Mouse (Mus musculus) gastrocnemius, postnatal 25 days (tissue): ENCODE results near the gene Arhgap27. TPM values are rescaled to one million over a fixed set of nuclear protein-coding genes. Genes with fewer than 3 reads are reported as not detected.
A peak's percentile ranks its signal among the peaks of the same experiment; 100 is the strongest.

ENCODE experiments used
- DNase-seq: peaks from one replicate; pipeline ENCODE4 v3.0.0; 2022
- total RNA-seq, 2 experiments: library from RNA; stranded (reverse); gene quantifications; 1 replicate in 1 of 2; 2 replicates in 1 of 2; pipeline ENCODE4 v1.2.3; 2021

The Arhgap27 gene
- total RNA-seq, 2 experiments from 2014 or later = 3.0 to 4.6 TPM

DNA sequence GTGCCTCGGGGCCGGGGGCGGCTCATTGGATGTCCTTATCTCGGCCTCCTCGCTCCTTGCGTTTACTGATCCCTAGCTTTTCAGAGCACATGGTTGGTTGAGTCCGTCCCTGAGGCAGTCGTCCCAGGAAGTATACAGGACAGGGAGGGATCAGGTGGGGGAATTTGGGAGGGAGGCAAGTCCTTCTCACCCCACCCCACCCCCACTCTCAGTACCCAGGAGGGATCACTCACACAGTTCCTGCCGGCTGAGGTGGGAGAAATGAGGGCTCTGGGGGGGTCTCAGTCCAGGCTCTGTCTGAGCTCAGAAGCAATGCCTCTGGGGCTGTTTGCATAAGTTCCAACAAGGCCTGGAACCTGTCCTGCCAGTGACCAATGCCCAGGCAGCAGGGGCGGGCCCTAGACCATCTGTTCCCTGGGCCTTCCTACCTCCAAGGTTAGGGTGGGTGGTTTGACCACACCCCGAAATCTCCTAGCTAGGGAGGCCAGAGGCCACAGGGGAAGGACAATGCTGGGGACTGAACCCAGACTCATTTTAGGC lies 7.4 kb downstream of the Arhgap27 start:
- no peak for DNase-seq

DNA sequence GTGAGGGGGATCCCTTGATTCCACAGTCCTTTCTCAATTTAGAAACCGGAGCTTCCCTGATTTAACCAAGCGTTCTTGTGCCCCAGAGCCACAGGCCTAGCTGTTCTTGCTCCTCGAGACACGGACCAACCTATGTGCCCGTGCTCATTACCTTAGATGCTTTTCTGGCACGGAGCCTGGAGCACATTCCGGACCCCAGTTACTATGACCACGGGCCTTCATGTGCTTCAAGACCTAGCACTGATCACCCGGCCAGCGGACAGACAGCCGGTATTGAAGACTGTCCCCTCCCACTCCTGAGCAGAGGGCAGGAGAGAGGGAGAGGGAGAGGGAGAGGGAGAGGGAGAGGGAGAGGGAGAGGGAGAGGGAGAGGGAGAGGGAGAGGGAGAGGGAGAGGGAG lies 8.2 kb downstream of the Arhgap27 start:
- no peak for DNase-seq

DNA sequence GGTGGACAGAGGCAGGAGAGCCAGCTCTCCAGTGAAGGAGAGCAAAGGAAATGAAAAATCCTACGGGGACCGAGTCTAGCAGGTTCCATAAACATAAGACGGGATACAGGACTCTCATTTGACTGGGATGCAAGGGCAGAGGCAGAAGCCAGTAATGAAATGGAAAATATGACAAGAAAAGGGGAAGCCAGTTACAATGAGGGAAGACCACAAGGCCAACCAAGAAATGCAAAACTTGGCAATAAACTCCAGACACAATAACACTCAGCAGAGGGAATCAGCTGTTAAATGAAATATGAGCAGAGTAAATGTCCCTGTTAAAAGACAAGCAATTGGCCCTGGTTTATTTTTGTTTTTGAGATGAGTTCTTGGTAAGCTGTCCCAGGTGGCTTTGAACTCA lies 9.5 kb downstream of the Arhgap27 start:
- DNase-seq = no peak

DNA sequence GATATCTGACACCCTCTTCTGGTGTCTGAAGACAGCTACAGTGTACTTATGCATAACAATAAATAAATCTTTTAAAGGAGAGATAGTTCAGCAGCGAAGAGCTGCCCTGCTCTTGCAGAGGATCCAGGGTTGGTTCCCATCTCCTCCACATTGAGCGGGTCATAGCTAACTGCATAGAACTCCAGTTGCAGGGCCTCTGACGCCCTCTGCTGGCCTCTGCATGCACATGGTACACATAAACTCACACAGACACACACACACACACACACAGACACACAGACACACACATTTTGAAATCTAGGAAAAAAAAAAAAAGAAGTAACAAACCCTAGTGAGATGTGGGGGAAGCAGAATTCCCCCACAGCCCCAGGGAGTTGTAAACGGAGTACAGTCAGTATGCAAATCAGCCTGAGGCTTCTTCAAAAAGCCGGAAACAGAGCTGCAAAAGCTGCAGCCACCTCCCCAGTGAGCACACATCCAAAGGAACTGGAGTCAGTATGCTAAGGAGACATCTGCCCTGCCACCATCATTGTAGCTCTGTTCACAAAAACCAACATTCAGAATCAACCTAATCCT lies 11.2 kb downstream of the Arhgap27 start:
- DNase-seq = no peak

DNA sequence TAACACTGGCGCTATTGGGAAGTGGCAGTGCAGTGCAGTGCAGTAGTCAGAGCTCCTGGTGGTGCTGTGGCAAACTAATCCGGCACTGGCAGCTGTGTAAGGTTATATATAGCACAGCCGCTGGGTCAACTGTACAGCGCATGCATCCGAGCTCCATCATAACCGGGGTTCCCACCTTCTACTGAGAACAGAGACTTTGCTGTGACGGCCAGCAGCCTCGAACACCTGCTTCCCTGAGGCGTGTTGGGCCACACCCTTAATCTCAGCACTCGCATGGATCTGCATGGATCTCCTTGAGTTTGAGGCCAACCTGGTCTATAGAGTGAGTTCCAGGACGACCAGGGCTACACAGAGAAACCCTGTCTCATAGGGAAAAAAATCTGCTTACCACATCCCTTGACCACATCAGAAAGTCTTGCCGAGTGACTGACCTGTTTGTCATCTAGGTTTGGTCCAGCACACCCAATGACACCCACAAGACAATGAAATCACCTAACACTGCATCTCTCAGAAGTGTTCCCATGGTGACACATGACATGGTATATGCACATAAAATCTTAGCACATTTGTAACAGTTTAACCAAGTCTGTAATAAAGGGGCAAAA lies 12.7 kb downstream of the Arhgap27 start:
- no peak for DNase-seq

DNA sequence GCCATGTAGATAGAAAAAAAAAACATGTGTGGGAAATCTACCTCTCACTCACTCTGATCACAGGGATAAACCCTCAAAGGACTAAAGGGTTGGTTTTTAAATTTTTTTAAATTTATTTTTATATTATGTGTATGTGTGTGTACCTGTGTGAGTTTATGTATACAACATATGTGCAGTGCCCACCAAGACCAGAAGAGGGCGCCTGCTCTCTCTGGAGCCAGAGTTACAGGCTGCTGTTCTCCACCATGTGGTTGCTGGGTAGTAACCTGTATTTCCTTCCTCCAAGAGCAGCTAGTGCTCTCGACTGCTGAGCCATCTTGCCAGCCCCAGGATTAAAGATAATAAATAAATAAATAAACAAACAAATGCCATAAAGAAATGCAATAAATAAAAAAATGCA lies 13.8 kb downstream of the Arhgap27 start:
- DNase-seq = no peak

DNA sequence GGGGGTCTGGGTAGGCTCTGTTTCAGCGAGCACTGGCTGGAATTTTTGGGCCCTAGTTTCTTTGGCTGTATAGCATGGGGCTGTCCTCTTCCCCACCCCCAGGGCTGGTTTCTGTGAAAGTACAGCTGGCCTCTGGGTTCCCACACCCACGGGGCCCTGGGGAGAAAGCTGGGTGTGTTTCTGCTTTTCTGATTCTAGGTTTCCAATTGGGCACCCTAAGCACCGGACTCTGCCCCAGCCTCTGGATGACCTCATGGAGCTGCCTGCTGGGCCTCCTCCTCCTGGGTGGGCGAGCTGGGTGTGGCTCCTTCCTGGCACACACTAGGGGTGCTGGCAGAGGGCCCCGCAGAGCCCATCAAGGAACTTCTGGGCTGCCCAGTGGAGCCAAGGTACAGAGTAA lies 16.8 kb downstream of the Arhgap27 start:
- peak; percentile 75 for DNase-seq

DNA sequence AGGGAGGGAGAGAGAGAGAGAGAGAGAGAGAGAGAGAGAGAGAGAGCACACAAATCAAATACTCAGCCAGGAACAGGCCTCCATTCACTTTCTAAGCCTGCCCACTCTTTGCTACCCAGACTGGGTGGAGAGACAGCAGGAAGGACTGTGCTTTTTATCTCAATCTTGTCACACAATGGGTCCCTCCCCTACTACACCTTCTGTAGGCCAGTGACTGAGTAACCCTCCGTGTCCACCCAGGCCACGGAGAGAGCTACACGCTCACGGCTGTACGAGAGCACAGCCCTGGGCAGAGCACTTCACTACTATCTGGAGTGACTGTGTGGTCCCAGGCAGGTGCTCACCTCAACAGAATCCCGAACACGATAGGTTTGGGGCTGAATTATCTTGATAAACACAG lies 17.3 kb downstream of the Arhgap27 start:
- no peak for DNase-seq

DNA sequence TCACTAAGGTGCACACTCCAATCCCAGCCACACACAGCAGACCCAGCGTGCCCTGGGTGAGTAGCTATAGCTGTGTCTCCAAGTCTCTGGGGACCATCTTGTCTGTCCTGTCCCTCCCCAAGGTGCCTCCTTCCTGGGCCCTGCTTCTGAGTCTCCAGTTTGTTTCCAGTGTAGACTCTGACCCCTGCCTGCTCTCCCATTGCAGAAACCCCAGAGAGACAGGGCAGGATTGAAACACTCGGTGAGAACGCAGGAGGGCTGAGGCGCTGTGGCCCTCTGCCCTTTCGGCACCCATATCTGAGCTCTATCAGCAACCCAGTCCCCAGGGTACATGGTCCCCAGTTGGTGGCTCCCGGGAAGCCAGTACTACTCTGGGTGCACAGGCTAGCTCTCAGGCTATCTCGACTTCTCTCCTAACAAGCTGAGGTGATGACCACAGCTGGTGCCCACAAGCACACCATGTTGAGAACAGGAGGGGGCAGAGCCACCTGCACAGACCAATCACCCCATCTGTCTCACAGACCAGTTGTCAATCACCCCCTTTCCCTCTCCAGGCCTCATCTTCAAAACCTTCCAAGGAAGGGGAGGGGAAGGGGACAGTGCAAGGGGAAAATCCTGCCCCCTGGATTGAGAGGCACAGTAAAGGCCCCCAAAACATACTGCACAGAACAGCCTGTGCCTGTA lies 17.9 kb downstream of the Arhgap27 start:
- no peak for DNase-seq

DNA sequence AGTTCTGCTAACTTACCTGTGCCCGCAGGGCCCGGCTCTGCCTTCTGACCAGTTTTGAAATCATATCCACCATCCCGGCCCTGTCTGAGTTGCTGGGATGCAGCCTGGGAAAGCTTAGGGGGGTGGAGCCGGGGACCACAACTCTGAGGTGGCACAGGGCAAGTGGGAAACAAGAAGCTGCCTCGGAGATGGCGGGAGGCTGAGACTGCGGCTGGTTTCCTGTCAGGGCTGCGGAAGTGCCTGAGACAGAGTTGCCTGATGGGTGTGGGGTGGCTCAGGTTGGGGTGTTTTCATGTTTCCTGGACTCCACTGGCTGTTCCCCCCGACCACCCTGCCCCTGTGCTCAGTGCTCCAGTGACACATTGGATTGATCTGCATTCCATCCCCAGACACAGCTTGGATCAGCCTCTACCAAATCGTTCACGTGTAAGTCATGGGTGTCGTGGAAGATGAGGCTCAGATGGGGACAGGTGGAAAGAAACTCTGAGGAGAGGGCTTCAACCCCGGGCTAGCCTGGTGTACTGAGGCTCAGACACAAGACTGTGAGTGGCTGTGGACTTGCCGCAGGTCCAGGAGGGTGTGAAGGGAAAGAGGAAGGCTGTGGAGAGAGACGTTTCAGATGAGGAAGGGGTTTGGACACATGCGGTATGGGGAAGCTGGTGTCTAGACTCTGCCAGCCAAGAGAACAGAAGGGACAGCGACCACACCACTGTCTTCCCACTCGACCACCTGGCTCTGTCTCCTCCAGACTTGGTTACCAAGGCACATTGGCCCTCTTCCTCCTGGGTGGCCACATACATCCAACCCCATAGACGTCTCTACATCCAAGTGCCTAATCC lies 18.8 kb downstream of the Arhgap27 start:
- DNase-seq = no peak

DNA sequence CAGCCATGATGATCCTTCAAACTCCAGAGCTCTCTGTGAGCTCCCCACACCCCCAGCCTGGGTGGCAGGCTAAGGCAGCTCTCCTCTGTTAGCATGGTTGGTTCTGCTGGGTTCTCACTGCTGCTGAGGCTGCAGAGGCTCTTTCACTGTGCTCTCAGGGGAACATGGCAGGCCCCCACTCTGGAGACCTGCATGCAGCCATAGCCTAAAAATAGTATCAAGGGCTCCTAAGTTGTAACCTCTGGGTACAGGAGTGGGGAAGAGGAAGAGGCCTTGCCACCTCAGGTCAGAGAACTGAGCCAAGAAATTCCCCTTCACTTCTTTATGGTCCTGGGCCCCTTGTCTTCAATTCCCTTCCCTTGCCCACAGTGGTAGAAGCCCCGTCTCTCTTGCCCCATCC lies 19.6 kb downstream of the Arhgap27 start:
- DNase-seq = no peak

DNA sequence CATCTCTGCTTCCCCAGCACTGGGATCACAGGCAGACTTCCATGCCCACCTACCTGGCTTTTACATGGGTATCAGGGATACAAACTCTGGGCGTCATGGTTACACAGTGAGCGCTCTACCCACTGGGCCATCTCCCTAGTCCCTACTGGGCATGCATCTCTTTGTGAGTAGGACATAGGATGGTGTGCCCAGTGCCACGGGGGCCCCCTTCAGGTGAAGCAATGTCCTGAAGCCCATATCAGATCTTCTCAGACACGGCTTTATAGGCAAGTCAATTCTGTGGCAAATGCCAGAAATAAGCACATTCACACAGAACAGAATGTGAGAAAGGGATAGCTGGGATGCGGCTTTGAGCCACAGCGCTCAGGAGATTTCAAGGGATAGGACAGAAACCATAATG lies 20.4 kb downstream of the Arhgap27 start:
- no peak for DNase-seq

DNA sequence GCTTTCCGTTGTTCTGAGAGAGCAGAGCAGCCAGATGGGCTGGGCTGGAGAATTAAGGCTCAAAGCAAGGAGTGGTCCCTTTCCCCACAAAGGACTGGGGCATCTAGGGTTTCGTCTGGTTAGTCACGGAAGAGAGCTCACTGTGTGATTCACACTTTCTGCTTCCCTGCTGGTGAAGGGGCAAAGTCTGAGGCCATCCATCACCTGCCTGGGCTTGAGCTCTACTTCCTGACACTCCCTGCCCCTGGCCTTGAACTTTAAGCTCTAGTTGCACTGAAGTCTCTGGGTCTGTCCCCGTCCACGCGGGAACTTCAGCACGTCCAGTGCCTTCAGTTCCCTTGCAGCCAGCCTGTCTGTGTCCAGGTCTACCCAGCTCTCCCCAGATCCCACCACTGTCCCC lies 22.8 kb downstream of the Arhgap27 start:
- no peak for DNase-seq

DNA sequence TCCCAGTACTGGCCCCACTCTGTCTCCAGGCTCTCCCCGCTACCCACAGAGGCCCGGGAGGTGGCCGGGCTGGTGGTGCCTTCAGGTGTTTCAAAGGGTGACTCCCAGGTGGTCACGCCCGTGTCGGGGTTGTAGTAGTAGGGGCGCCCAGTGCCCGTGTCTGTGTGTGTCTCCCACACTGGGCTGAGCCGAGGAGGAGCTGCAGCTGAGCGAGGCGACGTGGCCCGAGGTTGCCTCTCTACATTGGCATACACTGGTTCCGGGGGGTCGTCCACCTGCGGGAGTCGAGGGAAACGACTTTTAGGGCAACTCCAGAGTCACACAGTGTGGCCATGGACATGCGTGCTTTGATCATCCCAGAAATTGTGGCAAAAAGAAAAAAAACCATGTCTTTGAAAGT lies 23.4 kb downstream of the Arhgap27 start:
- no peak for DNase-seq

DNA sequence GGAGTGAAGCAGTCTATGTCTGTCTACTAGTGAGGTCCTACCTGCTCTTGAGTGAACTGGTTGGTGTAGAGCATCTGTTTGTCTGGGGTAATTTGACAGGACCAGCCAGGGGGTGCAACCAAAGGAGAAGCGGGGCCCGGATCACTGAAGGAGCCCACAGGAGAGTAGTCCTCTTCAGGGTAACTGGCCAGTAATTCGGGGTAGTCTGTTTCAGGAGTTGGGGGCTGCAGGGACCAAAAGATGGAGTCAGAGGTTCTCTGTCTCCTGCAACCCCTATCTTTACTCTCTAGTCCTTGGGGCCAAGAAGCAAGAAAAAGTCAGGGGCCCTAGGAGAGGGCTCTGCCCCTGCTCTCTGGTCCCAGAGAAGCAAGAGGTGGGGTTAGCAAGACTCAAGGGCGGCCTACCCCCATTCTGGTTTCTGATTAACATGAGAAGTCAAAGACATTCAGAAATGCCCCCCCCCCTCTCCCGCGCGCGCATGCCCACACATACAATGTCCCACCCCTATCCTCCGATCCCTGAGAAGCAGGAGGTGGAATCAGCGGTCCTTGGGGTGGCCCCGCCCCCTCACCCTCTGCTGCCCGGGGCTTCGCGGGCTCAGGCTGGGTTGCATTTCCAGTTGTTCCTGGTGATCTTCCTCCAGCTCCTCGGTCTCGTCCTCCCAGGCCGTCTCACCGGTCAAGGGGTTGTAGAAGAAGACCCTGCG lies 23.9 kb downstream of the Arhgap27 start:
- DNase-seq = no peak

DNA sequence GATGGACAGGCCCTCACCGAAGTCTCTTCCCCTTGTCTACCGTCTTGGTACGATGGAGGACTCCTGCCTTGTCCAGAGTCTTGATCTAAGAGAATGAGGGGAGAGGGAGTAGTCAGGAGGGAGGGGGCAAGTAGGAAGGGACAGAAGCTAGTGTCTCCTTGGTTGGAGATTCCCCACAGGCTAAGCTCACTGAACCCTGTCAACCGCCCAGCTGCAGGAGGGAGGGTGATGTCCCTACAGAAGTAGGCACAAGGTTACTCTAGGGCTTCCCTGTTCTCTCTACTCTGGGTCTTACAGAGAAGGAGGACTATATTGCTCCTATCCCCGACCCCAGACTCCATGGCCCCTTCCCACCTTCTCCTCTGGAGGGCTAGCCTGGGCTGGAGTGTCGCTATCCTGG lies 24.8 kb downstream of the Arhgap27 start:
- DNase-seq = no peak

DNA sequence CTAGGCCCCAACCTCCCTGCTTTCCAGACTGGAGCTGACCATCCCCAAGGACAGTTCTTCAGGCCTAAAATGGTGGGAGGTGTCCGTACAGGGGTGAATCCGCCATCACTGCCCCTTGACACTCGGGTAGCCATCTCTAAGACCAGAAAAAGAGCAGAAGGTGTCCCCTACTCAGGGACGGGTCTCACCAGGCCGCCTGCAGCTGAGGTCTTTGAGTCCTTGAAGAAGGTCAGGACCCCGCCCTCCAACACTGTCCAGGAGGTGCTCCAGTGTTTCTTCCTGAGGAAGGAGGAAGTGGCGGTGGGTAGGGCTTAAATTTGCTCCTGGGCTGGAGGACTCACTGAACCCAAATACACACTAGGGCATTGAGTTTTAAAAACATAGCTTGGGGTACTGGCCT lies 25.4 kb downstream of the Arhgap27 start:
- no peak for DNase-seq

DNA sequence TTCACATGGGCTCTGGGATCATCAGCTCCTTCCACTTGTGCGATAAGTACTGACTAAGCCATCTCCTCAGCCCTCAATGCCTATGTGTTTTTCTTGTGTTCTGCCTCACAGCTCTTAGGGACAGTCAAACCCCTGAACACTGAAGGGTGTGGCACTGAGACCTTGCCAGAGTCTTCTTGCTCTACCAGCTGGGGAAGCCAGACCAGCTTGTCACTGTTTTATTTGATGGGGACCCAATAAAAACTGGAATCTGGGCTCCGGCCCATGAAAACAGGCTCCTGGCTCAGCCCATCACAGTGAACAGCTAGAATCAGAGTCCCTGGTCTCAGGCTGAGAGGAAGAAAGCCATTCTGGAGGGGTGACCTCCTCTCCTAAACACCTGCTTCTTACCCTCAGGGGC lies 26.3 kb downstream of the Arhgap27 start:
- DNase-seq = no peak

DNA sequence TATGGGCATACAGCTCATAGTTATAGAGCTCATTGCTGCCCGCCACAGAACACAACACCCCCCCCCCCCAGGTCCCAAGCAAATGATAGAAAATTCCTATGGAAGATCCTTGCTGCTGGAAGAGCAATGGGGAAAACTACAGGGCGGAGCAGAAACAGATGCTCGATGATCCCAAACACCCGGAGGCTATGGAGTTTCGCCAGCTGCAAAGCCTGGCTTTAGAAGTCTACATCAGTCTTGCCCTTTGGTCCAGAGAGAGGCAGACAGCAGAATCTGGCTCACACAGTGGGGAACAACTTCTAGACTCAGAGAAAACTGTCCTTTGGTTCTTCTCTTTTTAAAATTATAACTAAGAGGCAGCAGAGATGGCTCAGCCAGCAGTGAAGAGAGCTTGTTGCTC lies 27.9 kb downstream of the Arhgap27 start:
- DNase-seq = no peak

DNA sequence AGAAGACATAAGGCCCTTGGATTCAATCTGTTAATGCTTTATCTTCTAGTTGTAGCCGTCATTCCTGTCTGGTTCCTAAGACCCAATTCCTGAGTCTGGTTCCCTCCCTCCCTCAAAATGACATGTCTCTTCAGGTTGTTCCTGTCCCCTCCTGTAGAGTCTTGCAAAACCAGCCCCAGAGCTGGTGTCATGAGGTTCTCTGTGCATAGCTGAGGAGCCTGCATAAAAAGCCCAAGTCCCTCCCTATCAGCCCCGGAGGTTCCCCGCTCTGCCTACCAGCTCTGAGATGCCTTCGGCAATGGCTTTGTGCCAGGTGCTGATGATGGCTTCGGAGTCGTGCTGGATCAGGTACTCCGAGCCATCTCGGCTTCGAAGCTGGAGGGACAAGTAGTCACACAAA lies 28.6 kb downstream of the Arhgap27 start:
- DNase-seq = no peak

DNA sequence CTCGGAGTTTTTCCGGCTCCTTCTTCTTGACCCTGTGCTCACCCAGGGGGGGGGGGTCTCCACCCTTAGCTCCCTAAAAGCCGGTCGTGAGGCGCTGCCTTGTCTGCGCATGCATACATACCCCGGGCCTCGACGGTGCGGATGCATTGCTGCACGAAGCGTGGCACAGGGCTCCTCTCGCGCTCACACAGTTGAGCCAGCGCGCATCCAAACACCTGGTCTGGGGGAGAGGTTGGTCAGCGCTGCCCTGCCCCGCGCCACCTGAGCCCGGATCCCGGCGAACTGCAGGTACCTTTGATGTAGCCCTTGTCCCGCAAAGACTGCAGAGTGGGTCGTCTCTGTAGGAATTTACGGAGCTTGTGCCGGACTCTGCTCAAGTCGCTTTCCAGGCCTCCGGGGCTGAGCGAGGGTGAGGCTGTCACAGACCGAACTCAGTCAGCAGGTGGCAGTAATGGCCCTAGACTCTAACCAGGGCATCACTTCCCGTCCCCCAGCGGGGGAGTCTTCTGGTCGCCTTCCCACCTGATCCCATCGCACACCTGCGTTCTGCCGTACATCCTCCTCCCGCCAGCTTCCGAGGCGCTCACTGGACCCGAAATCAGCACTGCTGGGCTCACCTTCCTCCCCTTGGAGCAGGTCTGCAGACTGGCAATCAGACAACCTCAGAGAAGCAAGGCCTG lies 29.6 kb downstream of the Arhgap27 start:
- DNase-seq = no peak
